Mouse (Mus musculus): Measurements from ENCODE around the gene 4930453N24Rik. TPM values are rescaled to one million over a fixed set of nuclear protein-coding genes. Genes with fewer than 3 reads are reported as not detected.
A peak's percentile ranks its signal among the peaks of the same experiment; 100 is the strongest.

The 4930453N24Rik gene
- total RNA-seq (2021): 10 to 100 TPM; 19.9 to 21.3 TPM
- long read RNA-seq, experiment 1, full-length matches to known transcripts: 22 of 24 reads
- long read RNA-seq, experiment 1, partial matches to known transcripts: 0 of 24 reads
- long read RNA-seq, experiment 1, other reads (novel, unspliced or antisense): 2 of 24 reads
- long read RNA-seq, experiment 2, full-length matches to known transcripts: 16 of 17 reads
- long read RNA-seq, experiment 2, partial matches to known transcripts: 0 of 17 reads
- long read RNA-seq, experiment 2, other reads (novel, unspliced or antisense): 1 of 17 reads

- intact Hi-C loops (cut with DNase I): no loop called here
These were observed at the start of gene 4930453N24Rik for GRCm38 (mm10) chr16:64770521-64771430. Gene 4930453N24Rik (minus strand): TSS chr16:64771161.

GRCm38 (mm10) chr16:64817094-64817765 lies 46.3 kb upstream of the 4930453N24Rik start:
- DNase-seq (ENCODE audit: low spot score in 2 of 2): no peak
- intact Hi-C loops (cut with DNase I): no loop called here

More at GRCm38 (mm10) chr16:64770521-64771430, at the start of gene 4930453N24Rik:
- DNase-seq (ENCODE audit: low spot score in 2 of 2): peak; percentile 86 to 89

GRCm38 (mm10) chr16:64803041-64803440 lies 32.1 kb upstream of the 4930453N24Rik start:
- intact Hi-C loops (cut with DNase I): no loop called here
- DNase-seq (ENCODE audit: low spot score in 2 of 2): no peak

GRCm38 (mm10) chr16:64801638-64802037 lies 30.7 kb upstream of the 4930453N24Rik start:
- intact Hi-C loops (cut with DNase I): no loop called here

GRCm38 (mm10) chr16:64800393-64800792 lies 29.4 kb upstream of the 4930453N24Rik start:
- DNase-seq (ENCODE audit: low spot score in 2 of 2): no peak
- intact Hi-C loops (cut with DNase I): no loop called here

More at GRCm38 (mm10) chr16:64801638-64802037, 30.7 kb upstream of the 4930453N24Rik start:
- no peak for DNase-seq (ENCODE audit: low spot score in 2 of 2)

GRCm38 (mm10) chr16:64794802-64795201 lies 23.8 kb upstream of the 4930453N24Rik start:
- intact Hi-C loops (cut with DNase I): no loop called here
- DNase-seq (ENCODE audit: low spot score in 2 of 2): no peak

- intact Hi-C loops (cut with DNase I): loop anchor here (5.0 kb wide), 1 partner anchor 63 kb away; the partner anchor contains the start of genes Cggbp1 and Zfp654
- no peak for DNase-seq (ENCODE audit: low spot score in 2 of 2)
These were observed 18.7 kb upstream of the 4930453N24Rik start for GRCm38 (mm10) chr16:64789706-64790105.

GRCm38 (mm10) chr16:64775516-64775915 lies 4.6 kb upstream of the 4930453N24Rik start:
- intact Hi-C loops (cut with DNase I): no loop called here
- no peak for DNase-seq (ENCODE audit: low spot score in 2 of 2)

GRCm38 (mm10) chr16:64771431-64771818 lies 464 bp upstream of the 4930453N24Rik start:
- no peak for DNase-seq (ENCODE audit: low spot score in 2 of 2)
- intact Hi-C loops (cut with DNase I): no loop called here

GRCm38 (mm10) chr16:64766696-64767300 lies 4.2 kb downstream of the 4930453N24Rik start:
- intact Hi-C loops (cut with DNase I): no loop called here
- no peak for DNase-seq (ENCODE audit: low spot score in 2 of 2)

- intact Hi-C loops (cut with DNase I): loop anchor here (10.0 kb wide), 2 partner anchors 736 to 776 kb away; no protein-coding TSS in a partner anchor
- DNase-seq (ENCODE audit: low spot score in 2 of 2): no peak
These were observed 11.7 kb downstream of the 4930453N24Rik start for GRCm38 (mm10) chr16:64759245-64759626.

- intact Hi-C loops (cut with DNase I): loop anchor here (10.0 kb wide), 2 partner anchors 736 to 776 kb away; no protein-coding TSS in a partner anchor
- DNase-seq (ENCODE audit: low spot score in 2 of 2): no peak
These were observed 12.3 kb downstream of the 4930453N24Rik start for GRCm38 (mm10) chr16:64758561-64759244.

- no peak for DNase-seq (ENCODE audit: low spot score in 2 of 2)
- intact Hi-C loops (cut with DNase I): loop anchor here (10.0 kb wide), 2 partner anchors 737 to 777 kb away; no protein-coding TSS in a partner anchor
These were observed 13.1 kb downstream of the 4930453N24Rik start for GRCm38 (mm10) chr16:64757666-64758400.

GRCm38 (mm10) chr16:64756321-64756720 lies 14.6 kb downstream of the 4930453N24Rik start:
- intact Hi-C loops (cut with DNase I): loop anchor here (10.0 kb wide), 2 partner anchors 738 to 778 kb away; no protein-coding TSS in a partner anchor
- DNase-seq (ENCODE audit: low spot score in 2 of 2): no peak

- intact Hi-C loops (cut with DNase I): loop anchor here (10.0 kb wide), 2 partner anchors 740 to 780 kb away; no protein-coding TSS in a partner anchor
- peak; percentile 20 to 49 for DNase-seq (ENCODE audit: low spot score in 2 of 2)
These were observed 16.2 kb downstream of the 4930453N24Rik start for GRCm38 (mm10) chr16:64754743-64755139.

- no peak for DNase-seq (ENCODE audit: low spot score in 2 of 2)
- intact Hi-C loops (cut with DNase I): loop anchor here (10.0 kb wide), 2 partner anchors 741 to 781 kb away; no protein-coding TSS in a partner anchor
These were observed 16.8 kb downstream of the 4930453N24Rik start for GRCm38 (mm10) chr16:64753990-64754742.

GRCm38 (mm10) chr16:64748237-64748636 lies 22.7 kb downstream of the 4930453N24Rik start:
- DNase-seq (ENCODE audit: low spot score in 2 of 2): peak; percentile 88
- intact Hi-C loops (cut with DNase I): loop anchor here (5.0 to 10.0 kb wide), 3 partner anchors 891 to 1806 kb away; no protein-coding TSS in a partner anchor

All from left cerebral cortex, postnatal 14 days (tissue).